Mouse (Mus musculus): ENCODE results near the gene Mapk1ip1l.
"Not testable (repeated sequence)": the region's sequence is repeated elsewhere in the genome, so short reads cannot be mapped to it uniquely, and the experiment has no call there.

The Mapk1ip1l gene

DNA sequence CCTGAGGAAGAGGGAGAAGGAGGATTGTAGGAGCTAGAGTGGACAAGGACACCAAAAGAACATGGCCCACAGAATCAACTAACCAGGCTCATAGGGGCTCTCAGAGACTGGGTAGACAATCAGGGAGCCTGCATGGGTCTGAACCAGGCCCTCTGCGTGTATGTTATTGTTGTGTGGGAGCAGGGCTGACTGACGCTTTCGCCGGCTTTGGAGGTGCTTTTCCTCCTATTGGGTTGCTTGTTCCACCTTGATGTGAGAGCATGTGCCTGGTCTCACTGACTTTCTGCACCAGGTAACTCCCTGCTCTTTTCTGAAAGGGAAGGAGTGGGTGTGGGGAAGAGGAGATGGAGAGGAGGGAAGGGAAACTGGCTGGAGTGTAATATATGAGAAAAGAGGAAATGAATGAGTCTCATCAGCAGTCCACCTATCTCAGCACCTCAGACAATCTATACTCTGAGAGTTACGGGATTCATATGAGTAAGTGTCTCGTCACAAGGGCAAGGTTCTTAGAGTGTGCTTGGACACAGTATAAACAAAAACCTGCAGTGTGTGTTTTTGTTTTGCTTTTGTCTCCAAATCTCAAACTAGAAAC, 6.8 kb downstream of the Mapk1ip1l start:
- DNase-seq (ENCODE audit: low spot score), result no peak

DNA sequence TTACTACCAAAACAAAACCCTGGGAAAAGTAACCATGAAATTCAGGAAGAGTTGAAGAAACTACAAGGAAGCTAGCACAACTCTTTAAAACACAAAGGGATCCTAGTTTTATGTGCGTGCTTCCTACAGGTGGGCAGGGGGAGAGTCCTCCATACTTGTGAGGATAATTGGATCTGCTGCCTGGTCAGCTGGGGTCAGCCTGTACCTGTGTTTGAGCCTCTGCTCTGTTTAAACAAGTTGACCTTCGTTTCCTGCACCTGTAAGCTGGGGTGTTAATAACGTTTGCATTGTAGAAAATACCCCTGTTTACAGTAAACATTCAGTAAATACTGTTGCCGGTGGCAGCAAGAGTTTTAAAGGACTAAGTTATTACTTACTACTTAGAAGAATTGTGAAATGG, 7.9 kb downstream of the Mapk1ip1l start:
- DNase-seq (ENCODE audit: low spot score), result no peak

DNA sequence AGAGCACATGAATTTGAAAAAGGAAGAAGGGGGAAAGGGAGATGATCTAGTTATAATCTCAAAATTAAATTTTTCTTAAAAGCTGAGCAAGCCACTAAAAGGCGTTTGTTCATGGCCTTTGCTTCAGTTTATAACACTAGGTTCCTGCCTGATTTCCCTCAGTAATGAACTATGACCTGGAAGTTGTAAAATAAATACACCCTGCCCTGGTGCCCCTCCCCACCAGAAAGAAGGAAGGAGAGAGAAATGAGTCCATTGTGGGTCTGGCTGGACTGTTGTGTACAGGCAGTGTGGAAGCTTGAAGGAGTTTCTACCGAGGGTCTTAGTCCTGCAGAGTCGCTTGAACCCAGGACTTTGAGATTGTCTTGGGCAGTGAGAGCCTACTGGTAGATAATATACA, 9.6 kb downstream of the Mapk1ip1l start:
- no peak for DNase-seq (ENCODE audit: low spot score)

DNA sequence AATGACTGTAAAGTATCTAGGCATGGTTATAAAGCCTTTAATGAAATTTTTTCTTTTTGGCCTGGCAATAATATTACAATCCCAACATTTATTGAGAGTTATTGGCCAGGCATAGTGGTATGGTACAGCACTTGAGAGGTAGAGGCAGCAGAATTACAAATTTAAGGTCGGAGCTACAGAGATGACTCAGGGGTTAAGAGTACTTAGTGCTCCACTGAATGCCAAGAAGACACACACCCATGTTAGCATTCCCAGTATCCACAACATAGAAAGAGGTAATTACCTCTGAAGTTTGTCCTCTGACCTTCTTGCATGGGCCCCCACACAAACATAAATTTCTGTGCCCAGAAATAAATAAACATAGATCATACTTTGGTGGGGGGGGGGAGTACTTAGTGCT, 11.0 kb downstream of the Mapk1ip1l start:
- DNase-seq (ENCODE audit: low spot score), result no peak

DNA sequence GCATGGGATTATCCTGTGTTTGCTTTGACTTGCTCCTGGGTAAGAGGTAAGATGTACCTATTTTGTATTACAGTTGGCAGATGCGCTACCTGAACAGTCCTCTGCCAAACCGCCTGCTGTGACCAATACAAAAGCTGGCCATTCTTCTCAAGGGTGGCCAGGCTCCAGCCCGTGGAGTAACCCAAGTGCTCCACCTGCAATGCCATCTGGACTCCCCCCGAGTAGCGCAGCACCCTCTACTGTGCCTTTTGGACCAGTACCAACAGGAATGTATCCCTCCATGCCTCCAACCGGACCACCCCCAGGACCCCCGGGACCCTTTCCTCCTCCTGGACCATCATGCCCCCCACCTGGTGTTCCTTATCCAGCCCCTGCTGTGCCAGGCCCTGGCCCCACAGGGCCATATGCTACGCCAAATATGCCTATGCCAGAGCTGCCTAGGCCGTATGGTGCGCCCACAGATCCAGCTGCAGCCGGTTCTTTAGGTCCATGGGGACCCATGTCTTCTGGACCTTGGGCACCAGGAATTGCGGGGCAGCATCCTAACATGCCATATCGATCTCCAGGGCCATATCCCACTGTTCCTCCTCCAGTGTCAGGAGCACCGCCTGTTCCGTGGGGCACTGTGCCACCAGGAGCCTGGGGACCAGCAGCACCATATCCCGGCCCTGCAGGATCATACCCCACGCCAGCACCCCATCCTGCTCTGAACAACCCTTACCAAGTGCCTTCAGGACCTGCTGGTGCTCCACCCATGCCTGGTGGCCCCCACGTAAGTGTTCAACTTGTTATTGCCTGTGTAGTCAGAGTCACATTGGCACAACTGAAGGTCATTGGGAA, 12.5 kb downstream of the Mapk1ip1l start:
- no peak for DNase-seq (ENCODE audit: low spot score)

DNA sequence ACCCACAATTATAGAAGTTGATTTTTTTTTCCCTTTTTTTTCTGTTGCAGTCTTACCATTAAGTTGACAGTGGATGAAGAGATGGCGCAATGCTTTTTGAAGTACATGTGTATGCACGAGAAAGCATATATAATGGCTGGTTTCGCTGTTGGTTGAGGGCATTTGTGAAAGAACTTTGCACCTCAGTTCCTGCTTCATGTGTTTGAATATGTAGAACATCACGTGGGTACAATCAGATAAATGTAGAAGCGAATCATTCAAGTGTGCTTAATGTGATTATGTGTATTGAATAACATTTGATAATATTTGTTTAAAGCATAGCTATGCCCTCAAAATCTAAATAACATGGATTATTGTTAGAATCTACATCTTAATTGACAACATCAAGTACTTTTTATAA, 21.3 kb downstream of the Mapk1ip1l start:
- no peak for DNase-seq (ENCODE audit: low spot score)

DNA sequence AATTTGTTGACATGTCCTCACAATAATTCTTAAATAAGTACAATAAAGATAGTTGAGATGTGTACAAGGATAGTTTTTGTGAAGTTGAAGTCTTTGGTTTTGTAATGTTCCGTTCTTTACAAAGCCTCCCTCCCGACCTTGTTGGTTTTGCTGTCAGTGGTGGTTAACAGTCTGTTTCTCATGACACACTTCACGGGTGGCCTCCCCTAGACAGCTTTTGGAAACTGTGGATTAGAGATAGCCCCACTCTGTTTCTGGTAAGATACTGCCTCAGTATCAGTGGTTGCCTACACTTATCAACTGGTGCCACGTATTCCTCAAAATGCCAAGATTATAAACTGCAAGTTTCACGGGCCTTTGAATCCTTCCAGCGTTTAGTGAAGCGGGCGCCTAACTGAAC, 23.5 kb downstream of the Mapk1ip1l start:
- DNase-seq (ENCODE audit: low spot score), result not testable (repeated sequence)

DNA sequence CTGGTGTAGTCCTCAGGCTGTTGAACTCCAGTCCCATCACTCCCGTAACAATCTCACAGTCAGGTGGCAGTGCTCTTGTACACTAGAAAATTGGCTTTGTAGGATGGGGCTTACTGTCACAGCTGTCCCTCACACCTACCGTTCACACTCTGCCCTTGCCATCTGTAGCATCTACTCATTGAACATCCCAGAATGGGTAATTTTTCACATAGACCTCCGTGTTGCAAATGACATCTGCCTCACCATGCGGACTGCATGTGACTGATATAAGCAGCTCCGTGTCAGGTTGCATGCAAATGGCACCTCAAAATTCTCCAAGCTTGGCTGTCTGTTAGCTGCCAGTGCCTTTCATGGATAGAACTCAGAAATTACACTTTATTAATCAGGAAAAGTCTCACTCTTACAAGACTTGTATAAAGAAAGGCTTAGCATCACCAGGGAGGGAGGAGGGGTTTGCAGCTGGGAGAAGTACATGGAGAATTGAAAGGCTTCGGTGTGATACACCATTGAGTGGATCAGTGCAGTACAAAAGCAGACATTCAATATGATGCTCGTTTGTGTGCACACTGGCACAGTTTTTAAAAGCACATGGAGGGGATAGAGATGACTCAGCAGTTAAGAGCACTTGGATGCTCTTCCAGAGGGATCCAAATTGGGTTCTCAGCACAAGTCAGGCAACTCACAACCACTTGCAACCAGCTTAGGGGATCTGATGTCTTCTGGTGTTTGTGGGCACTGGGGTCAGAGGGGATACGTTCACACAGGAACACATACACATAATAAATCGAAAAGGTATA, 28.1 kb downstream of the Mapk1ip1l start:
- no peak for DNase-seq (ENCODE audit: low spot score)

DNA sequence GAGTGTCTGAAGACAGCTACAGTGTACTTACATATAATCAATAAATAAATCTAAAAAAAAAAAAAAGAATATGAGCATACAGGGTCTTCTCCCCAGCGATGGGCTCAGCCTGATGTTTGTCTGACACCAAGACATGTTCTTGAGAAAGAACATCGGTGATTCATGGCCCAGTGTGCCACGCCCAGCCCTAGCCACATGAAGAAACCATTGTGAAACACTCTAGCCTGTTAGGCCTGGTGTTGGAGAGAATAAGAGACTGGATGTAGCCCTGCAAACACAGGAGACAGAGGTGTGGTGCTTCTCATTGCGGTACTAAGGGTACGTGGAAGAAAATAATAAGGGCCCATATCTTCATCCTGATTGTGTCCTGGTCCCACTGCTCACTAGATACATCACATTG, 29.3 kb downstream of the Mapk1ip1l start:
- no peak for DNase-seq (ENCODE audit: low spot score)

DNA sequence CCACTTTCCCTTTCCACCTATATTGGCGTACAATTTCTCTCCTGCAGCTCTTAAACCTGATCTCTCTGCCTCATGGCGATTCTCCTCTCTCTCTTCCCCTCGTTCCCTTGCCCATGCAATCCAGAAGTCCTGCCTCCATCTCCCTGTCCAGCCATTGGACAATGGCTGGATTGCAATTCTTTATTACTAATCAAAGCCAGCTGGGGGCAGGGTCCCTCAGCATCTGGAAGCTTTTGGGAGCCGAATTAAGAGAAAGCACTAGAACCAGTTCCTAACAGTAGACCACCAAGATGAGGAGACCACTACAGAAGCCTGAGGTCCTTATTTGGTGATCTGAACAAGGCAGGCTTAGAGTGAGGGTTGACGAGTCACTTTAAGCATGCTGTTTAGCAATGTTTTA, 33.9 kb downstream of the Mapk1ip1l start:
- DNase-seq (ENCODE audit: low spot score), result no peak

DNA sequence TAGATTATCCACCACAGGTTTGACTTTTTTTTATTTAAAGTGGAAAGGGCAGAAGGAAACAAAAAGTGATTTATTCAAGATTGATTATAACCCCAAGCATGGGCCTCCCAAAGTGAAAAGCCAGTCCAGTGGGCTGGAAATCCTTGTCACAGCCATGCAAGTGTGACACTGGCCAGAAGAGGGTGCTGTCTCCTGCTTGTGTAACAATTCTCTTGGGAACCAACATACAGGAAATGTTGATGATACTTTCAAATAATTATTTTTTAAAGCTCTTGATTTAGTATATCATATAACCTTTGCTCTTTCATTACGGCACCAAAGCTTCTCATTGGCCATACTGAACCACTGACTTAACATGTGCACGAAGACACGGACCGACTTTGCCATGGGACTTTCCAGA, 36.8 kb downstream of the Mapk1ip1l start:
- peak; percentile 67 for DNase-seq (ENCODE audit: low spot score)

DNA sequence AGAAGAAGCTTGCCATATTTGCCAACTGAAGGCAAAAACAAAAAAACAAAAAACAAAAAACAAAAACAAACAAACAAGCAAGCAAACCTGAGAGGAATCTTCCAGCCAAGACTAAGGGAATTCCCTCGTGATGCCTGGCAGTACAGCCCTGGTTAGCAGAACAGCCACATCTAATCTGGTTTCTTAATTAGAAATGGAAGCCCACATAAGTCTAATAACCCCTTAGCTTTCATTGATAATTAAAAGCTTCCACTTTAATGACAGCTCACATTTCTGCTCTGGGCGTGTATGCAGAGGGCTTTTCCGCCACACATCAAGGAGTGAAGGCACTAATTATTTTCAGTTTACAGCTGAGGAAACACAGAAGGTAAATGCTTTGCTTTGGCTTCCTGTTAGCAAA, 37.2 kb downstream of the Mapk1ip1l start:
- no peak for DNase-seq (ENCODE audit: low spot score)

DNA sequence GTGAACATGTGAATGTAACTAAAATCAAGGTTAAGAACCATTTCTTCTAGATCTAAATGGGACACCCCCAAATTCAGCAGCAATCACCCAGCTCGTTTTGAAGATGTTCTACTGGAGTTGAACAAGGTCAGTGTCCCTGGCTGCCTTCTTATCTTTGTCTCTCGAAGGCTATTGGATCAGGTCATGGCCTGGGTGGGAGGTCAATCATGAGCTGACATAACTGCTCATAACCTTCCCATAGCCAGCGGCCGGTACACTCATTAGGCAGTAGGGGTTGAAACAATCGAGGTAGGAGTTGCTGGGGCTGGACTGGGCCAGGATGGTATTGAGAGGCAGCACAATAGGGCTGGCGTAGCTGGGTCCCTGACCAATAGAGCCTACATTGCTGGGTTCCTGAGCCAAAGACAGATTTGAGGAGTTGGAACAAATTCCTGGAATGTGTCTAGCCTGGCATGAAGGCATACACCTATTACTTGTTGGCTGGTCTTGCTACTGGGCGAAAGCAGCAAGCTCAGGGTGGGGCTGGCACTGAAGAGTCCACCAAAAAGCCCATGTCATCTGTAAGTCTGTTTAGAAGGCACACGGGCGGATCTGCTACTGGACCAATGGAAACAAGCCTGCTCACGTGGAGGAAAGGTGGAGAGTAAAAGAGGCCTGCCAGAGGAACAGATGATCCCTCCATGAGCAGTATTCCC, 42.3 kb downstream of the Mapk1ip1l start:
- no peak for DNase-seq (ENCODE audit: low spot score)

DNA sequence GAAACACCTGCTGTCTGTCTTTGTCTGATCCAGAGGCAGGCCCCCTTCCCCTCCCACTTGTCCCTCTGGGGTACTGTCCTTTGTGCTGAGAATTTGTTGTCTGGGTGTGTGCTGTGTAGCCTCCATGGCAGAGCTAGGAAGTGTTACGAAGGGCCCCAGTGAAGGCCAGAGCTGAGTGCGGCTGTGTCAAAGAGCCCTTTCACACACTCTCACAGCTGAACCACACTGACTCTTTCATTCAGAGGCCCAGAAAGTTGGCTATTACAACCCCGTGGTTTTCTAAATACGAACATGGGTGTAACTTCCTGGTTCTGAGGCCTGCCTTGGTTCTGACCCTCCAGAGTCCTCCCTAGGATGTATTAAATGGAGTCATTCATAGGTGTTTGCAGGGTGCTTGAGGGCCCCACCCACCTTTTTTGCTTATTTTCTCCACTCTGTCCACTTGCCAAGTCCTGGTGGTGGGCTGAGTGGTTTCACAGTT, 43.8 kb downstream of the Mapk1ip1l start:
- no peak for DNase-seq (ENCODE audit: low spot score)

DNA sequence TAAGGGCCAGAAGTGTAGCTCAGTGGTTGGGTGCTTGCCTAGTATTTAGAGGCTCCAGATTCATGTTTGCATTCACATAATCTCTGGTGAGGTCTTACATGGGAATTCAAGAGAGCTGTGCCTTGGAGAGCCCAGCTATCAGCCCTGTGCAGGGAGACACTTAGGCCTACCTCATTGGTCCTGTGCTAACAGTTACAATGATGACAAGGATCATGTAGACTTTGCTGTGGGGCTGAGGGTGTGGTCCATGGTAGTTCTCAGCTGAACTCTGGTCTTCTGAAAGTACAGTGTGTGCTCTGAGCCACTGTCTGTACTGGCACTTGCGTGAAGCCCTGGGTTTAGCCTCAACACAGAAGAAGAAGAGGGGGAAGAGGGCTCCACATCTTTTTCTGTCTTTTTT, 48.6 kb downstream of the Mapk1ip1l start:
- DNase-seq (ENCODE audit: low spot score), result no peak

DNA sequence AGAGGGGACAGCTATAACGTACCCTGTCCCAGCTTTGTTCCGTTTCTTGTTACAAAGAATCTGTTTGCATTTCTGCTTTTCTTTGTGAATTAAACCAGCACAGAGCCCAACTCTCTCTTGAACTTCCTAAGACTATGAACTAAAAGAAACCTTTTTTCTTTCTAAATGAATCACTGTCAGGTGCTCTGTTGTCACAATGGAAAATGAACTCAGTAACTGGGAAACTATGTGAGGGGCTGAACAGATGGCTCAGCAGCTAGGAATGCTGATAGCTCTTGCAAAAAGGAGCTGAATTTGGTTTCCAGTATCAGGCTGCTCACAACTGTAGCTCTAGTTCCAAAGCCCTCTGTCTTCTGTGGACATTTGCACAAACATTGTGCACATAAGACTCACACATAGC, 52.9 kb downstream of the Mapk1ip1l start:
- no peak for DNase-seq (ENCODE audit: low spot score)

DNA sequence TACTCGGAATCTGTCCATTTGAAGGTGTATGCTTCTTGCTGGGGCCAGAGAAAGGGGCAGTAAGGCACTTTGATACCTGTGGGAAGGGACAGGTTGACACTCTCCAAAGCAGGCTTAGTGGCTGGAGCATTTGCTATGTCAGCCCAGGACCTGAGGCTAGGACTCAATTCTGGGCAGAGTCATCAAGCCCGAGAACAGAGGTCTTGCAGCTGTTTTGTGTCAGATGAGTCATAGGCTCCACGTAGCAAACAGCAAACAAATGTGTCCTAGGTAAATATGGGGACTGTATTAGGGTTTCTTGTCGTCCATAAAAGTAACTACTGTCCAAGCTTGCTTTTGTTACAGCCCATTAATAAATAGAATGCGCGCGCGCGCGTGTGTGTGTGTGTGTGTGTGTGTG, 54.2 kb downstream of the Mapk1ip1l start:
- no peak for DNase-seq (ENCODE audit: low spot score)

DNA sequence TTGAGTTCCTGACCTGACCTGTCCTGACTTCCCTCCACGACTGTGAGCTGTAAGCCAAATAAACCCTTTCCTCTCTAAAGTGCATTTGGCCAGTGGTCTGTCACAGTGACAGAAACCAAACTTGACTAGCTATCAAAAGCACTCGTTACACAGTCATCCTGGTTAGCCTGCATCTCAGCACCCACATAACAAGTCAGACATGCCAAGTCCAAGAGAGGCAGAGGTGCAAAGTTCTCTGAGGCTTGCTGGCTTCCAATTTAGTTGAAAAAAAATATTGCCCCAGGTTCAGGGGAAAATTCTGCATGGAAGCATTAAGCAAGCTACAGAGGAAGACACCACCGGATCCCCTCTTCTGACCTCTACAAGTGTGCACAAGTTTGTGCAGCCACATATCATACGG, 55.2 kb downstream of the Mapk1ip1l start:
- DNase-seq (ENCODE audit: low spot score), result no peak

DNA sequence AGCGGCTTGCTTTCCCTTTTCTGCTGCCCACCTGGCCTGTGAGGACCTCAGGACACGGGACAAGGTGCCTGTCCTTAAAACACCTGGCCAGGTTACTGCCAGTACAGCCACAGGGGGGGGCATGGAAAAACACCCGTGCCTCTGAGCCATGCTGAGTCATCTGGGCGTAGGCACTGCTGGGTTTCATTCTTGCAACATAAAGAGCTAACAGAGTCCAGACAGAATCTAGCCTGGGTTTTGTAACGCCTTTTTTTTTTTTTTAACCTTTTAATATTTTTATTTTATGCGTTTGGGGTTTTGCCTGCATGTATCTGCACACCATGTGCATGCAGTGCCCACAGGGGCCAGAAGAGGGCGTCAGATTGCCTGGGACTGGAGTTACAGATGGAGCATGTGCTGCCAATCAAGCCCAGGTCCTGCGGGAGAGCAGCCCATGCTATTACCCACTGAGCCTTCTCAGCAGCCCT, 56.1 kb downstream of the Mapk1ip1l start:
- no peak for DNase-seq (ENCODE audit: low spot score)

DNA sequence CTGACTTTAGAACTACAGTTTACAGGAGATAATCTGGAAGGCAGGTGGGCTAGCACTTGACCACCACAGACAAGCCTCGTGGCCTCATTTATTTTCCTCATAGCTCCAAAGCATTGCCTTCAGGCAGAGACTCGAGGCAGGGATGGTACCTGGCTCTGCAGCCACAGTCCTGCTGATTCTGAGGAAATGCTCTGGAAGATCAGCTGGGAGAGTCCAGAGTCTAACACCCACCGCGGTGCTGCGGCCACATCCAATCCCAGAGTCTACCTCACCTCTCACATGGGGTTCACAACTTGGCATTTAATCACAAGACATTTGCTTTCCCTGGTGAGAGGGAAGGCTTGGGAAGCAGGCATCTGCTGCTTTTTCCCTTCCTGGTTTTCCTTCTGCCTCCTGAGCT, 56.9 kb downstream of the Mapk1ip1l start:
- no peak for DNase-seq (ENCODE audit: low spot score)

DNA sequence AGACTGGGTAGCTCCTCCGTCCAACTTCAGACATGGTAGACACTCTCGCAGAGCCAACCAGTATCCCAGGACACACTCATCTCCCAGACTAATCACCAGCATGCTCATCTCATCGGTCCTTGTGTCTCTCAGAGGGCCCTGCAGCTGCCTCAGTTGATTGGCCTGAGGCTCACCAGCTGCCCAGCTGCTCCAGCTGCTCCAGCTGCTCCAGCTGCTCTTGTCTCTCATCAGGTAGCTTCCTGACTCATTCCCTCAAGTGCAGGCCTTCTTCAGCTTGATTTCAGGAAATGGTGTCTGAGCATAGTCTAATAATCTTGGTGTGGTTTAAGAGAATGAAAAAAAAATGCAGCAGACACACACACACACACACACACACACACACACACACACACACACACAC, 58.6 kb downstream of the Mapk1ip1l start:
- DNase-seq (ENCODE audit: low spot score), result no peak

DNA sequence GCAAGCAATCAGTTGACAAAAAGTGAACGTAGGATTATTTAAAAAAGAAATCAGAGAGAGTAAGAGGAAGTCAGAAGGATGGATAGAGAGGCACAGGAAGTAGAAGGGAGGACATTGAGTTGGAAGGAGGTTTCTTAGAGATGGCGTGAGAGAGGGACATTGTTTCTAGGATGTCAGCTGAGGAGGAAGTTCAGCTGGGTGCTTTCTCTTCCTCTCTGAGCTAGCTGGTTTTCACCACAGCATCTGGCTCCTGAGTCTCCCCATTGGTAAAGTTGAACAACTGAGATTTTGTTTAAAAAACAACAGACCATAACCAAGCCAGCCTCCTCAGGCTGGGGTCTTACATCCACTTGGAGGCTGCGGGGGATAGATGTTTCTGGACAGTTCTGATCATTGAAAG, 61.5 kb downstream of the Mapk1ip1l start:
- DNase-seq (ENCODE audit: low spot score), result no peak

Data from retina, embryonic 14.5 days (tissue).